Mouse (Mus musculus) CH12.LX (cell line): Measurements from ENCODE around the gene Gm29666. TPM values are rescaled to one million over a fixed set of nuclear protein-coding genes. Genes with fewer than 3 reads are reported as not detected.

Source experiments
- DNase-seq: peaks from one replicate; pipeline ENCODE4 v3.0.0-alpha.2; 2013; ENCODE audit errors: extremely low read depth
- H3K27ac ChIP-seq: 2 replicates; pipeline ENCODE4 v1.5.1; 2012; ENCODE audit warnings: low read depth, mild to moderate bottlenecking, control low read depth, moderate library complexity; ENCODE audit not compliant: insufficient read depth
- H3K27me3 ChIP-seq: replicated peaks from 2 replicates; pipeline ENCODE3; 2012; ENCODE audit warnings: inconsistent platforms
- H3K36me3 ChIP-seq, 2 experiments: replicated peaks in 1 of 2; 2 replicates each; pipeline versions ENCODE3 to v1.6.1; 2012; ENCODE audit warnings: inconsistent platforms in 1 of 2, low read length in 1 of 2, mild to moderate bottlenecking in 1 of 2, mixed read lengths in 1 of 2, moderate library complexity in 1 of 2; ENCODE audit not compliant: control insufficient read depth in 1 of 2, insufficient read depth in 1 of 2
- H3K4me1 ChIP-seq, 2 experiments: 2 replicates each; pipeline ENCODE4 v1.6.1; 2012; ENCODE audit warnings: inconsistent platforms in 1 of 2, moderate library complexity in 1 of 2; ENCODE audit not compliant: insufficient read depth in 2 of 2, control insufficient read depth in 1 of 2
- H3K4me2 ChIP-seq: 2 replicates; pipeline ENCODE4 v1.6.1; 2012; ENCODE audit warnings: low read depth, mild to moderate bottlenecking, control low read depth; ENCODE audit not compliant: poor library complexity, insufficient read depth, severe bottlenecking
- H3K4me3 ChIP-seq, 3 experiments: fragments of 150-350 bp in 1 of 3; sonication (generic) in 1 of 3; replicated peaks in 1 of 3; 2 replicates each; pipeline versions ENCODE3 to v1.5.1; 2011 to 2012; ENCODE audit warnings: low read depth in 2 of 3, low read length in 2 of 3, mild to moderate bottlenecking in 2 of 3, moderate library complexity in 2 of 3, control low read depth in 1 of 3, improper control_type of control experiment in 1 of 3, inconsistent platforms in 1 of 3, mixed read lengths in 1 of 3; ENCODE audit not compliant: poor library complexity in 1 of 3
- H3K79me2 ChIP-seq: replicated peaks from 2 replicates; pipeline ENCODE4 v1.6.1; 2012; ENCODE audit warnings: mild to moderate bottlenecking, moderate library complexity; ENCODE audit not compliant: control insufficient read depth, poor library complexity, insufficient read depth, severe bottlenecking; ENCODE audit errors: extremely low read depth
- H3K9ac ChIP-seq: 2 replicates; pipeline ENCODE4 v1.6.1; 2012; ENCODE audit warnings: low read depth, mild to moderate bottlenecking, control low read depth, moderate library complexity; ENCODE audit not compliant: insufficient read depth
- H3K9me3 ChIP-seq: replicated peaks from 2 replicates; pipeline ENCODE3; 2012; ENCODE audit warnings: low read length, inconsistent platforms, mixed read lengths
- BHLHE40 ChIP-seq: IDR thresholded peaks from 2 replicates; pipeline ENCODE4 v1.6.1; 2011; ENCODE audit warnings: mild to moderate bottlenecking, low read depth, low read length, improper control_type of control experiment
- HCFC1 ChIP-seq: IDR thresholded peaks from 2 replicates; pipeline ENCODE4 v1.6.1; 2012; ENCODE audit warnings: low read depth, mild to moderate bottlenecking, inconsistent platforms, low read length, improper control_type of control experiment
- IRF4 ChIP-seq: IDR thresholded peaks from 2 replicates; pipeline ENCODE4 v1.6.1; 2014; ENCODE audit warnings: low read depth, mild to moderate bottlenecking, inconsistent platforms, low read length, improper control_type of control experiment
- JUN ChIP-seq: IDR thresholded peaks from 2 replicates; pipeline ENCODE4 v1.6.1; 2011; ENCODE audit warnings: low read depth, mild to moderate bottlenecking, low read length, improper control_type of control experiment, moderate library complexity; ENCODE audit not compliant: insufficient read depth
- KAT2A ChIP-seq: IDR thresholded peaks from 2 replicates; pipeline ENCODE4 v1.6.1; 2012; ENCODE audit warnings: low read length, improper control_type of control experiment, inconsistent platforms; ENCODE audit not compliant: insufficient replicate concordance
- MAZ ChIP-seq: IDR thresholded peaks from 2 replicates; pipeline ENCODE4 v1.6.1; 2012; ENCODE audit warnings: low read depth, mild to moderate bottlenecking, inconsistent platforms, low read length, improper control_type of control experiment, moderate library complexity
- MEF2A ChIP-seq: IDR thresholded peaks from 2 replicates; pipeline ENCODE4 v1.6.1; 2014; ENCODE audit warnings: low read depth, mild to moderate bottlenecking, inconsistent platforms, low read length, improper control_type of control experiment, borderline replicate concordance
- MXI1 ChIP-seq: IDR thresholded peaks from 2 replicates; pipeline ENCODE4 v1.6.1; 2011; ENCODE audit warnings: mild to moderate bottlenecking, low read depth, low read length, improper control_type of control experiment
- MYC ChIP-seq: IDR thresholded peaks from 2 replicates; pipeline ENCODE4 v1.6.1; 2011; ENCODE audit warnings: low read depth, mild to moderate bottlenecking, improper control_type of control experiment, low read length
- POLR2A ChIP-seq: IDR thresholded peaks from 2 replicates; pipeline ENCODE4 v1.6.1; 2011; ENCODE audit warnings: low read depth, mild to moderate bottlenecking, improper control_type of control experiment, low read length
- POLR2AphosphoS2 ChIP-seq: IDR thresholded peaks from 2 replicates; pipeline ENCODE4 v1.6.1; 2011; ENCODE audit warnings: low read depth, low read length, improper control_type of control experiment
- RAD21 ChIP-seq: IDR thresholded peaks from 2 replicates; pipeline ENCODE4 v1.6.1; 2011; ENCODE audit warnings: low read depth, mild to moderate bottlenecking, low read length, improper control_type of control experiment, moderate library complexity
- RCOR1 ChIP-seq: conservative IDR thresholded peaks from 2 replicates; pipeline ENCODE4 v1.6.1; 2012; ENCODE audit warnings: low read depth, mild to moderate bottlenecking, inconsistent platforms, low read length, improper control_type of control experiment
- SIN3A ChIP-seq: IDR thresholded peaks from 2 replicates; pipeline ENCODE4 v1.6.1; 2012; ENCODE audit warnings: low read length, improper control_type of control experiment, inconsistent platforms
- SMC3 ChIP-seq: IDR thresholded peaks from 2 replicates; pipeline ENCODE4 v1.6.1; 2011; ENCODE audit warnings: low read depth, low read length, improper control_type of control experiment
- TCF12 ChIP-seq: IDR thresholded peaks from 2 replicates; pipeline ENCODE4 v1.6.1; 2014; ENCODE audit warnings: low read depth, mild to moderate bottlenecking, inconsistent platforms, low read length, improper control_type of control experiment
- UBTF ChIP-seq: IDR thresholded peaks from 2 replicates; pipeline ENCODE4 v1.6.1; 2012; ENCODE audit warnings: low read depth, mild to moderate bottlenecking, inconsistent platforms, low read length, improper control_type of control experiment, moderate library complexity
- ZC3H11A ChIP-seq: IDR thresholded peaks from 2 replicates; pipeline ENCODE4 v1.6.1; 2012; ENCODE audit warnings: low read depth, mild to moderate bottlenecking, inconsistent platforms, low read length, improper control_type of control experiment
- ZKSCAN1 ChIP-seq: IDR thresholded peaks from 2 replicates; pipeline ENCODE4 v1.6.1; 2012; ENCODE audit warnings: low read depth, inconsistent platforms, low read length, improper control_type of control experiment, borderline replicate concordance
- ZMIZ1 ChIP-seq: IDR thresholded peaks from 2 replicates; pipeline ENCODE4 v1.6.1; 2012; ENCODE audit warnings: low read depth, mild to moderate bottlenecking, inconsistent platforms, low read length, improper control_type of control experiment
- dilution Hi-C: fragments of 300-500 bp; cut with MboI; formaldehyde crosslinking; loops from 2 replicates; pipeline ENCODE4 v1.14.3; 2020; ENCODE audit warnings: low sequenced_read_pairs; ENCODE audit not compliant: extremely low pct_unique_long_range_greater_than_20kb, extremely low pct_ligation_motif_present
- in situ Hi-C: fragments of 300-500 bp; cut with MboI; formaldehyde crosslinking; loops from 3 replicates; pipeline ENCODE4 v1.14.3; 2019; ENCODE audit warnings: low sequenced_read_pairs, low pct_ligation_motif_present, low pct_unique_long_range_greater_than_20kb, mixed read lengths
- polyA plus RNA-seq: library from polyadenylated mRNA; unstranded; fragments of >175 nt; gene quantifications from 2 replicates; pipeline ENCODE4 v1.2.1, GENCODE M21; 2012; ENCODE audit warnings: low read depth; ENCODE audit not compliant: insufficient read length
- total RNA-seq, 2 experiments: library from RNA; depleted of rRNA; stranded (reverse); fragments of 300-350 nt in 1 of 2; fragments of >200 nt in 1 of 2; gene quantifications; 2 replicates each; pipeline ENCODE4 v1.2.3; 2012 to 2014

Gm29666 gene
- total and polyA plus RNA-seq, 3 experiments, result 0.54 to 0.68 (median 0.64) TPM

DNA sequence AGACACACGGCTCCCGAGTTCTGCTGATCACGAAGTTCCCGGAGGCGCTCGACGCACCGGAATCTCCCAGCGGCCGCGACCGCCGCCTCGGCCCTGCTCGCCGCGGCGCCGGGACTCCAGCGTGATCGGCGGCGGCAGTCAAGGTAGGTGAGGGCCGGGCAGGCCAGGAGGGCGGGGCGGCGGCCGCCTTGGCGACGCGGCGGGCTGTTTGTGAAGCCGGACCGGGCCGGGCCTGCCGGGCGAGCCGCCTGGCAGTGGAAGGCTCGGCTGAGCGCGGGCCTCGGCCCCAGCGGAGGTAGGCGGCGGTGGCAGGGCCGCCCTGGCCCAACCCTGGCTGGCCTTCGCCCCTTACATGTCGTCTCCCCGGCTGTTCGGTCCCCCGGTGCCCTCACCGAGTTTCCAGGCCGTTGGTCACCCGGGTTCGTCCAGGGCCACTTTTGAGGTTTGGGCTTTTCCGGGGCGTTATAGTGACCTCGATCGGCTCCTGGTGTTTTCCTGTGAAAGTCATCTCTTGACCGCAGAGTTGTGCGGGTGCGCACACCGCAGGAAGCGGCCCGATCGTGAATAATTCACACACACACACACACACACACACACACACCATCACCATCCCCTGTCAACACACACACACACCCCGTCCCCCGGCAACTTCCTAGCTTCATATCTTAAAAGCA lies 3.8 kb upstream of the Gm29666 start:
- peak overlapping the region; percentile 100 for H3K4me2 ChIP-seq
- in situ Hi-C loops (loop anchor here (5.0 to 10.0 kb wide), 3 partner anchors 74 to 249 kb away; no protein-coding TSS in a partner anchor), dilution Hi-C loops (no loop called here)
- peak overlapping the region; percentile 64 to 98 (median 94) for H3K4me3 ChIP-seq
- peaks cover 12 to 36% of the 10 kb centered on the region in 2 experiments for H3K36me3 ChIP-seq
- H3K27me3 ChIP-seq, result no peaks in the 10 kb centered on the region
- H3K9me3 ChIP-seq, result no peaks in the 10 kb centered on the region
- peak overlapping the region; percentile 94 for H3K9ac ChIP-seq
- H3K27ac ChIP-seq, result peak overlapping the region; percentile 65
- peaks cover 56% of the 10 kb centered on the region for H3K79me2 ChIP-seq
- TF ChIP-seq RAD21, result no peak
- peak; percentile 5; the same call in 1 of the 2 replicates for TF ChIP-seq MEF2A
- TF ChIP-seq ZKSCAN1, result no peak
- no peak for TF ChIP-seq KAT2A
- TF ChIP-seq MYC, result no peak
- no peak for TF ChIP-seq IRF4
- no peak; the same call in 1 of the 2 replicates for TF ChIP-seq HCFC1
- no peak for TF ChIP-seq ZMIZ1
- TF ChIP-seq ZC3H11A, result no peak
- no peak for TF ChIP-seq MAZ
- 0 out of 2 replicates have a peak, but pooled peaks have one; percentile 39 for TF ChIP-seq BHLHE40
- no peak for TF ChIP-seq POLR2A
- TF ChIP-seq RCOR1, result no peak
- TF ChIP-seq UBTF, result 0 out of 2 replicates have a peak, but pooled peaks have one; percentile 75
- TF ChIP-seq TCF12, result no peak; the same call in 1 of the 2 replicates
- TF ChIP-seq SIN3A, result 0 out of 2 replicates have a peak, but pooled peaks have one; percentile 14
- TF ChIP-seq MXI1, result no peak
- no peak for TF ChIP-seq SMC3
- no peak for TF ChIP-seq POLR2AphosphoS2
- no peak for TF ChIP-seq JUN
- H3K4me1 ChIP-seq, result peaks cover 0 to 47% of the 10 kb centered on the region in 2 experiments; a peak in 3 of 4 replicates
- DNase-seq, result peak; percentile 24
